Mouse (Mus musculus) cerebellum, adult 2 months (tissue): ENCODE results near the gene Ankrd55.

Source experiments
- CTCF ChIP-seq: fragments of 200-500 bp; IDR thresholded peaks from 2 replicates; pipeline ENCODE4 v1.5.1; 2011; ENCODE audit warnings: low read depth, mild to moderate bottlenecking, control low read depth, low read length, moderate library complexity, borderline replicate concordance; ENCODE audit not compliant: insufficient read depth
- POLR2A ChIP-seq: fragments of 200-500 bp; IDR thresholded peaks from 2 replicates; pipeline ENCODE4 v1.6.1; 2011; ENCODE audit warnings: low read length, control low read depth, borderline replicate concordance; ENCODE audit not compliant: insufficient read depth

DNA sequence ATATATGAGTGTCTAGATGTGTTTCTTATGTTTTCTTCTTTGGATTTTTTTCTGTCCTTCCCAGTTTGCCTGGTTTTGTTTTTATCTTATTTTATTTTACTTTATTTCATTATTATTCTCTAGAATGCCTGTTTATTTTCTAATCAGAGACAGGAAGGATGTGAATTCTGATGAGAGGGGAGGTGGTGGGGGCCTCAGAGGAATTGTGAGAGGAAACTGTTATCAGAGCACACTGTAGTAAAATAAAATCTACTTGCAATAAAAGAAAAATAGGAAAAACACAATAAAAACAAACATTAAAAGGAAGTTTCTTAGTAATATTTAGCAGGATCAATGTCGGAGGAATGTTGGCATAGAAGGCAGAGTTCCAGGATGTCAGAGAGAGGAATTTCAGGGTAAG, 116.9 kb downstream of the Ankrd55 start:
- TF ChIP-seq CTCF = no peak
- no peak for TF ChIP-seq POLR2A
